Mouse (Mus musculus) adrenal gland, postnatal 25 days (tissue): ENCODE results near the gene Podn. TPM values are rescaled to one million over a fixed set of nuclear protein-coding genes. Genes with fewer than 3 reads are reported as not detected.
A peak's percentile ranks its signal among the peaks of the same experiment; 100 is the strongest.

Experiments used
- DNase-seq: peaks from one replicate; pipeline ENCODE4 v3.0.0; 2021; ENCODE audit warnings: mixed read lengths
- total RNA-seq: library from RNA; stranded (reverse); gene quantifications from 2 replicates; pipeline ENCODE4 v1.2.3, GENCODE M21; 2021

The Podn gene
- total RNA-seq, 1 experiment from 2014 or later = 4.1 TPM

- no peak for DNase-seq
Observed at GRCm38 (mm10) chr4:108045136-108046107, 50.8 kb downstream of the Podn start.

- no peak for DNase-seq
Observed at GRCm38 (mm10) chr4:108037027-108037426, 59.2 kb downstream of the Podn start.

DNA sequence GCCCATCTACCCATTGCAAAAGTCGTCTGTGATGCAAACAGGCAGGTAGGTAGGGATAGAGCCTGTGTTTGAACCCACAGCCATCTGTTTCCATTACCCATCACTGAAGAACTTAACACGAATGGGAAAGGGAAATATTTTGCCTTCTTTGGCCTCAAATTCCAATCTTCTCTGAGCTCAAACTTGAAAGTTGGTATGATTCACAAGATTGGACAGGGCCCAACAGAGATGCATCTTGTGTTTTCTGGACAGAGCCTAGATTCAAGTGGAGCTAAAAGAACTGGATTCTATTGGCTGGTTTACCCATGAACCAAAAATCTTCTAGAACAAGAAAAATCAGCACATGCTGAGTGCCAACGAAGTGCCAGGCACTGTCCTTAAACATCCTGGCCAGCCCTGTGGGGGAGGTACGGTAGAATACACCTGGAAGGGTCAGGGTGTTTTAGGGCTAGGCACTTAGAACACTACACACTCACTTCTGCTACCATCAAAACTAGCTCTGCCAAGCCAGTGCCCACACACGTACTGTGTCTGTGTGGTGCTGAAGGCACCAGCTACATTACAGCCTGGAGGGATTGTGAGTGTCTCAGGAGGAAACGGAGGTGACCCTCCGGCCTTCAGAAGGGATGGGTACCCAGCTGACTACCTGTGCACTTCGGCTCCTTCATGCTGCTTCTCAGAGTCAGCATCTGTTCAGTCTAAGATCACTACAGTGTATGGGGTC, 63.0 kb downstream of the Podn start:
- DNase-seq = no peak

- DNase-seq = no peak
Observed at GRCm38 (mm10) chr4:108032352-108032849, 63.8 kb downstream of the Podn start.

- peak; percentile 65 for DNase-seq
Observed at GRCm38 (mm10) chr4:108031502-108032351, 64.5 kb downstream of the Podn start.

DNA sequence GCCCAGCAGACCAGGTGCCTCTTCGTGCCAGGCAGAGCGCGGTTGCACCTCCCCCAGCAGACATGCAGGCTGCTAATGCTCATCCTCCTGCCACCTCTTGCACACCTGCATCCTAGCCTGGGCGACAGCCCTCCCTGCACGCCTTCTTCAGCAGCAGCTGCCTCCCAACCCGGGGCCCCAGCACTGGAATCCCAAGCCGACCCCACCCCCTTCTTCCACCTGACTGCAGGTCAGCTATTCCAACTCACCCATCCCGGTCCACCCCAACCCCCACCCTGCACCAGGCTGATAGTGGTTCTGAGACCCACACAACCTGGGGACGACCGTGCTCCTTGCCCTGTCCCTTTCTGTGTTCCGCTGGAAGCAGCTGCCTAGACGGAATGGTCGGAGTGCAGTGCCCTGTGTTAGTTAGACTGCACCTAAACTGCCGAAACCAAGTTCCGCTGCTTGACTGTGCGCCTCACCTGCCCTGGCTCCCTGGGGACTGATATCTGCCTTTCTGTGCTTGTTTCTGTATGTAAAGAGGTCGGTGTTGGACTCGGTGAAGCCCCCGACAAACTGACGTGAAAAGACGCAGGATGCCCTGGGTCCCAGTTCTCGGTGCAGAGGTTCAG, 65.2 kb downstream of the Podn start:
- no peak for DNase-seq

DNA sequence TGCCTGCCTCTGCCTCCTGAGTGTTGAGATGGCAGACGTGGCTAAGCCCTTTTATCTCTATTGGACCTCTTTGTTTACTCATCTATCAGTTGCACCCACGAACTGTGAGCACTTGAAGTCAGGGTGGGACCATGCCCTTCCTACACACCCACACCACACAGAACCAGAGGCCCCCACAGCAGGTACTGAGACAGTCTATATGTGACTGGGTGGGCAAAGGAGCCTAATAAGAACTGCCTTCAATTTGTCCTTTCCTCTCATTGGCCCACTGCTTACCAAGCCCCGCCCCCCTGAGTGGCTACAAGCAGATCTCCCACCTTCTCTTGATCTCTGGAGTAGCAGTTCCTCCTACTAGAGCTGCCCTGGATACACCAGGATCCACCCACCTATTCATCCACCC, 70.1 kb downstream of the Podn start:
- no peak for DNase-seq

DNA sequence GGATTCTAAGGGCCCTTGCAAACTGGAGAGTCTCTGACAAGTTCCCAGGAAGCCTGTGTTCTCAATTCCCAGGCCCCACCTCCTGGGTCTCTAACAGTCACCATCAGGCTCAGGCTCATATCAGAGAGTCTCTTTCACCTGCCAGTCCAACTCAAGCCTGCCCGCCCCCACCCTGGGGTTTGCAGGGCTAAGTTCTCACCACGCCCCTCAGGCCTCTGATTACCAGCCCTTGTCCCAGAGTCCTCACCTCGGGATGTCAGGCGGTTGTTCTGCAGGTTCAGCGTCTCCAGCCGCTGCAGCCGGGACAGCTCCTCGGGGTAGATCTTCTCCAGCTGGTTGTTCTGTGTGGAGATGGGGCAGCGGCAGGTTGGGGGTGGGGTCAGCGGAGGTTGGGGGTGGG, 71.0 kb downstream of the Podn start:
- no peak for DNase-seq

DNA sequence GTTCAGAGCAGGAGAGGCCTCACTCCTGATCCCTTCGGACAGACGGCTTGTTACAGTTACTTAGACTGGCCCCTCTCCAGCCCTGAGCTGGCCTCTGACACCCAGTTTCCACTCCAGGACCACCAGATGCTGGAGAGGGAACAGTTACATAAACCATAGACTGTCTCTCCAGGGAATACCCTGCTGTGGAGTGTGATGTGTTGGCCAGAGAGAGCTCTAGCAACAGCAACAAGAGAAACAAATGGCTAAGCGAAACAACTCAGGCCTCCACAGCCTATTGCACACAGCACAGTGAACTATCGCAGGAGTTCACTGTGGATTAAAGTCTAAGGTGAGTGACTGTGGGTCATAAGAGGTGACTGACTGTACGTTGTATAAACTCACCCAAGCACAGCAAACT, 71.6 kb downstream of the Podn start:
- DNase-seq = no peak

DNA sequence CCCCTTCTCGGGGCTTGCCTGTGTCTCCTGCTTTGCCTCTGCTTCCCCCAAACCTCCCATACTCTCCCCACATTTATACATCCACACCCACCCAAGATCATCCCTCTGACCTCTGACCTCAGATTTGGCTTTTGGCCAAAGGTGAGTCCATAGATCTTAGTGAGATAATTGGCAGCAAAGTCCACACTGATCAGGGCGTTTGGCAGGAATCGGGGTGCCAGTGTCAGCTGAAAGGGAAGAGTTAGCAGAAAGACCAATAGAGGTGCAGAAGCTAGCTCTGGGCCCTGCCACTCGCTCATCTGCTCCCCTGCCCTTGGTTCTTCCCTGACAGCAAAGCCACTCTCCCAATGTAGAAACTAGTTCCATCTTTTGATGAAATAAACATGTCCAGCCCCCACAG, 73.1 kb downstream of the Podn start:
- DNase-seq = no peak

DNA sequence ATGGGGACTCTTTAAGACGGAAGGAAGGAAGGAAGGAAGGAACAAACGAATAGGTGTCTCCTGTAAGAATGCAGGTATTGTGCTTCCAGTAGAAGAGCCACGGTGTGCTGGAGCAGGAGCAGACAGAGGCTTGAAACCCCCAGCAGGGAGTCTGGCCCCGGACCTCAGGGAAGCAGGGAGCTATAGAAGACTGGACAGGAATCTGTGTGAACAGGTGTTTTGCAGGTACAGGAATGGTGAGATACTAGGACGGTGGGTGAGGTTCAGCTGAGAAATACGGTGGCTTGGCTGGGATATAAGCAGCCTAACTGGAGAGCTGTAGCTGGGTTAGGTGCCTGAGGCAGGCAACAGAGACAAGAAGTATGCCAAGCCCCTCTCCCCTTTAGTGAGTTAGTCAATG, 76.1 kb downstream of the Podn start:
- DNase-seq = no peak

DNA sequence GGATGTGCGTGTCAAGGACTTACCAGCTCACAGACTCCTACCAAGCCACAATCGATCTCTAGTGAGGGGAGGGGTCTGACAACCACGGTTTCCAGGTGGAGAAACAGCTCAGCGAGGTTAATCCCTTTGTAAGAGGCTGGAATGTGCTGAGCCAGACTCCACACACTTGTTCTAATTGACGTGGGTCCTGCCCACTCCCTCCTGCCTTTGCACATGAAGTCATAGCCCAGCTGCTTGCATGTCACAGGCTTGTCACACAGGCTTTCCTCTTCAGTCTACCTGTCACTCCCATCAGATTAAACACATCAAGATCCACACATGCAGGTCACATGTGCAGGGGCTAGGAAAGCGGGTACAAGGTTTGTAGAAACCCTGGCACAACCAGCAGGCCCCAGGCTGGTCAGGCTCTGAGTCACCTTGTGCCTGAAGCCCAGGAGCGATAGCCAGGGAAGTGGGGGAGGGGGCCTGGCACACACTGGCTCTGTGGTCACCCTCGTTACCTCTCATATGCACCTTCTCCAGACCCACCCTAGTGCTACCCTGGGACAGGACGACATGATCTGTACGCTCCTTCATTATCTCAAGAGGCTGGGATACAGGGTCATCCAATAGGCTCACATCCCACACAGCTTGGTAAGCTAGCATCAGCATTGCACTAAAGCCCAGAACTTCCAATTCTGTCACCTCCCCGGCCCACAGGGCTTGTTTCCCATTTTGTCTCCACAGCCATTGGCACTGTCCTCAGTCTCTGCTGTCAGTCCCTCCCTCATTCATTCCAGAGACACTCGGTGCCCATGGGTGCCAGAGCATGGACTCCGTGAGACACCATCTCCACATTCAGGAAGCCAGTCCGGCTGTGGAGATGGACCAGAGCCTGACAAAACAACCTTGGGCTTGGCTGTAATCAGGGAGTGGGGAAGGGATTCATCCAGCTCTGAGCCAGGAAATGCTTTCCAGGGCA, 77.0 kb downstream of the Podn start:
- DNase-seq = no peak

DNA sequence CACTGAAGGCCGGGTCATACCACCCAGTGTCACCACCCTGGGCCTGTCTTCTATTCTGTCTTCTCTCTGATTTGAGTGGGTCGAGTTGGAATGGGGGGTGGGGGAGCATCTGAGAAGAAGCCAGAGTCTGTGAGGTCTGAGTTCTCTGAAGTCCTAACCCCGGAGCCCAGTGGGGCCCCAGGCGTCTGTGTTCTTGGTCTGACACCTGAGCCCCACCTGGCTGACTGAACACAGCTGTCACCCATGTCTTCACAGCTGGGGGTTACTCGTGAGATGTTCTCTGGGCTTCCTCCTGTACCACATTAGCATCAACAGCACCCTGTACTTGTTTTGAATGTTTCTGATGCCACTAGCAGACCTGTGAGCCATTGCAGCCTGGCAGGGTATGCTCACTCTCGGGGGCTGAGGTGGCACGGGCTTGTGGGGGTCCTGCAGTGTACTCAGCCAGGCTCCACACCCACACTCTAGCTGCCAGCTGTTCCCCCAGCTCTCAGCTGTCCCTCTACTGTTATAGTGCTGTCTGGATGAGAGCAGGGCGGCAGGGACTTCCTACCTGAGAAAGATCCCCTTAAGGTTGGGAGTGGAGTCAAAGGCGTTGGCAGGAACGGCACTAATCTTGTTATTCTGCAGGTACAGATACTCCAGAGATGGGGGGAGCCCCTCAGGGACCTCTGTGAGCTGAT, 77.9 kb downstream of the Podn start:
- no peak for DNase-seq

GRCm38 (mm10) chr4:108017839-108018238, 78.4 kb downstream of the Podn start:
- DNase-seq = no peak

DNA sequence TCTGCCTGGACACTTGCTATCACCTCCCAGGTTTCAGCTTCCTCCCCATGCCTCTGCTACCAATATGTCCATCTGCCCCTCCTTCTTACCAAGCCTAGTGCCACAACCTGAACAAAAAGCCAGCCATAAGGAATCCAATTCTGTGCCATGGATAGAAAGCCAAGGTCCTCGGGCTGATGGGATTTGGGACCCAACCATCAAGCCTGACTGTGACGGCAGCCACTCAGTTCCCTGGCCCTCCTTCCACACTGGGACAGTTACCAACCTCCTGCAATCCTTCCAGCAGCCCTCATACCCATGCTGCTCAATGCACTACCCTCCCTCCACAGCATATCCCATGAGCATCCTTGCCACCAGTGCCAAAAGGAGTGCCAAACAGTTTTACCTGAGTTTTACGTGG, 79.9 kb downstream of the Podn start:
- DNase-seq = peak; percentile 24

- peak; percentile 72 for DNase-seq
Observed at GRCm38 (mm10) chr4:108015067-108015765, 81.0 kb downstream of the Podn start.

DNA sequence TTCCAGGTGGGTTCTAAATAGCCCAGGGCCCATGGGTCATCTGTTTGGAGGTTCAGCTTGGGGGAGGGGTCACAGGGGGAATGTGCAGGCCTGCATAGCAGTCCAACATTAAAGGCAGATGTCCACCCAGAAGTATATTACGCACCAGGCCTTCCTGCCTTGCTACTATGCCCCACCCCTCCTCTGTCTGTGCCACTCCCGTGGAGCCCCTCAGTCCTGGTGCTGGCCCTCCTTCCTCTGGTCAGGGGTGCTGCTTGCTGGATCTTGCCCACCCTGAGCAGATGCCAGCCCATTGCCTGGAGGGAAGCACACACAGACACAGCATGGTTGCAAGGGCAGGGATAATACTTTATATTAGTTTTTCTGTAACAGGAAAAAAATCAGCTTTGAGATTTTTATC, 81.8 kb downstream of the Podn start:
- DNase-seq = no peak

GRCm38 (mm10) chr4:108008541-108008940, 87.7 kb downstream of the Podn start:
- no peak for DNase-seq

DNA sequence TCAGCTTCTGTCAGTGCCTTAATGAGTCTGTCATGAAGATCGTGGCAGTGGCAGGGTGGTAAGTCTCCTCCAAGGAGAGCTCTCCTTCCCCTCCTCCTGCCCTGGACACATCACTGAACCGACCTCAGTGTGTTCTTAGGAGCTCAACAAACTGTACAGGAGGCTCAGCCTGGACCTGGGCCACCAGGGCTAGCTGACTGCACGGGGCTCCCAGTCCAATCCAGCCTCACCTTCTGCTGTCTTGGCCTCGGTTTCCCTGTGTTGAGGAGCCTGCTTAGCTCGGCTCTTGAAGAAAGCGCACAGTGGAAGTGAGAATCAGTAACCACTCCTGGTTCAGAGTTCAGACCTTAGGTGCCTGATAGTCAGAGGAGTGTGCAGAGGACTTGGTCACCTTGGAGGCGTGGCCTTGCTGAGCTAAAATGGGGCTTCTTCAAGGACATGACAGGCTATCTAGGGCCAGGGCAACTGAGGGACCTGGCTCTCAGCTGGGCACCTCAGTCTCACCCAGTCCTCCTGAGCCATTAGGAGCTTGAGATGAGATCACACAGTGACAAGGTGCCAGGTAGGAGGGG, 88.6 kb downstream of the Podn start:
- no peak for DNase-seq
